Mouse (Mus musculus) megakaryocyte-erythroid progenitor cell, adult 5-6 weeks (primary cell): ENCODE results near the gene Emilin2. TPM values are rescaled to one million over a fixed set of nuclear protein-coding genes. Genes with fewer than 3 reads are reported as not detected.
"Not testable (repeated sequence)": the region's sequence is repeated elsewhere in the genome, so short reads cannot be mapped to it uniquely, and the experiment has no call there.

Source experiments
- ATAC-seq: replicated peaks from 2 replicates; pipeline ENCODE4 v1.8.0; 2016; ENCODE audit warnings: mild to moderate bottlenecking, inconsistent platforms; ENCODE audit not compliant: severe bottlenecking, poor library complexity, low FRiP score, low TSS enrichment
- total RNA-seq, 2 experiments: library from RNA; stranded (forward) in 1 of 2; stranded (reverse) in 1 of 2; fragments of 200-1000, 215-1000 nt in 1 of 2; fragments of >200 nt in 1 of 2; fragmentation: Nextera tagmentation in 1 of 2; gene quantifications; 2 replicates each; pipeline ENCODE4 v1.2.3; 2014 to 2017

Emilin2 gene
- total RNA-seq (2014; fragmentation: Nextera tagmentation) (52.0 and 57.5 TPM in 2 replicates), total RNA-seq (2017) (55.2 and 63.8 TPM in 2 replicates)

GRCm38 (mm10) chr17:71311340-71312171 is at the start of gene Emilin2:
Emilin2 (minus strand) TSS chr17:71311978.
- peak; percentile 55 for ATAC-seq

DNA sequence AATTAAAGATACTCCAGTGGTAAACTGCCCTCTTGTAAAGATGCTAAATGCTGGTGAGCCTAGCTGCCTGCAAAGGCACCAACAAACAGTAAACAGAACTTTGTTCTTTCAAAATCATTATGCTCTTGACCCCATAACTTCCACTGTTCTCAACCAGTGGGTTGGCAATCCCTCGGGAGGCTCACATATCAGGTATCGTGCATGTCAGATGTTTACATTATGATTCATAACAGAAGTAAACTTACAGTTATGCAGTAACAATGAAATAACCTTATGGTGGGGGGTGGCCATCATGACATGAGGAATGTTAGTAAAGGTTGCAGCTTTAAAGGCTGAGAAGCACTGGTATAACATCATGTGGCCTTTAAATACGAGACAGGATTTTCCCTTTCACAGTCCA is 43.7 kb upstream of the Emilin2 start:
- no peak for ATAC-seq

GRCm38 (mm10) chr17:71354205-71354604 is 42.4 kb upstream of the Emilin2 start:
- no peak for ATAC-seq

GRCm38 (mm10) chr17:71348188-71348587 is 36.4 kb upstream of the Emilin2 start:
- ATAC-seq = no peak

DNA sequence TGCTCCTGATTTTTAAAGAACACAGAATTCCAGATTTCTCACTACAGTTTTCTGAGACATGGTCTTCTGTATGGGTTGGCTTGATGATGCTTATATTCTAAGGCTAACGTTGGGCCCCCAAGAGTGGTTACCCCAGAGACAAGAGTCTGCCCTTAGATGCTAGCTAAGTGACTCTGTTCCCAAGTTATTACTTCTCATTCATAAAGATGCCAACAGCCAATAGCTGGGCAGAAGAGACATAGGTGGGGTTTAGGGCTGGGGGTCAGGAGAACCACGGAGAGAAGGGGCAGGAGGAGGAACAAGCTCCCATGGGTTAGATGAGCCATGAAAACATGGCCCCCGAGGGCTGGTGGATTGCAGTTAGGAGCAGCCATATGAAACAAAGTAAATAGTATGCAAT is 30.2 kb upstream of the Emilin2 start:
- ATAC-seq = no peak

GRCm38 (mm10) chr17:71338627-71339026 is 26.8 kb upstream of the Emilin2 start:
- no peak for ATAC-seq

- 0 out of 2 replicates have a peak, but pooled peaks have one; percentile 23 for ATAC-seq
These were observed 25.8 kb upstream of the Emilin2 start for GRCm38 (mm10) chr17:71337546-71337945.

DNA sequence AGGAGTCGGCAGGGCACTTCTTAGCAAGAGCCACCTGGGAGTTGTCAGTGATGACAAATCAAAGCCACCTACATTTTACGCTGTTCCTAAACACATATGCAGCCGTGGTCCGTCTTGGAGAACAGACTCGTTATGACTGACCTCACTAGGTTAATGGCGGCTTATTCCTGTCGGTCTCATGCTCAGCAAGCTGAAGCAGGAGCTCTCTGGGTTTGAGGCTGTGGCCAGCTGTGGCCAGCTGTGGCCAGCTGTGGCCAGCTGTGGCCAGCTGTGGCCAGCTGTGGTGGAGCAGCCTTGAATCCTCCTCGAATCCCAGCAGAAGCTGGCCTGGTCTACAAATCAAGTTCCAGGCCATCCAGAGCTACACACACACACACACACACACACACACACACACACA is 24.6 kb upstream of the Emilin2 start:
- ATAC-seq = no peak

DNA sequence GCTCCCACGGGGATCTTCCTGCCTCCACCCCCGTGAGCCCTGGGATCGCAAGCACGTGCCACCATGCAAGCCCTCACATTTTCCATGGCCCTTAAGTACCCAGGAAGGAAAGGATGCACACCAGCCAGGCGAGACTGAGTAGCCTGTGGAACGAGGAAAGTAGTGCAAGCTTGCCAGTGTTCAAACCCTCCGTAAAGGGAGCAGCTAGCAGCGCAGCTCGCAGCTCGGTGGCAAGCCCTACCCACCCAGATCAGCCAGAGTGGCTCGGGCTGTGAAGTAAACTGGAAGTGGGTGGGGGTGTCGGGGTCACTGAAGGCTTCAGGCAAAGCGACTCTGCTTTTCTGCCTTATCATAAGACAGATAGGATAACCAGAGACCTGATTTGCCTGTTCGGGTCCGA is 20.5 kb upstream of the Emilin2 start:
- no peak for ATAC-seq

GRCm38 (mm10) chr17:71320731-71321130 is 9.0 kb upstream of the Emilin2 start:
- ATAC-seq = not testable (repeated sequence)

GRCm38 (mm10) chr17:71319361-71319760 is 7.6 kb upstream of the Emilin2 start:
- ATAC-seq = no peak

GRCm38 (mm10) chr17:71317571-71317970 is 5.8 kb upstream of the Emilin2 start:
- ATAC-seq = no peak

DNA sequence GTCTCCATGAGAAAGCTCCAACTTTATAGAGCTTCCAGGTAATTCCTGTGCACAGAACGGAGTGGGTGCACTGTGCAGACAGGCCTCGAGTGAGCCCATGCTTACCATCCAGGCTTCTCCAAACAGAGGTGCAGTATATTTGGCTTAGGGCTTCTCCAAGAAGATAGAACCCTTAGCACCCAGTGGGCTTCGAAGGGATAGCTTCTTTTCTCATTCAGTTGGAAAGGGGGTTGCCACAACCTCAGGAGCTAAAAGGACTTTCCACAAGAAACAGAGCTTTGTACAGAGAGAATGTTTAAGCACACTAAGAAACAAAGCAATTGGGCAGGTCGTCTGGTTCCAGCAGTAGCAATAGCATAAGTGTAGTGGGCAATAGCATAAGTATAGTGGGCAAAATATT is 2.5 kb upstream of the Emilin2 start:
- ATAC-seq = no peak

GRCm38 (mm10) chr17:71310486-71311339 is 1.1 kb downstream of the Emilin2 start:
- ATAC-seq = peak; percentile 68

DNA sequence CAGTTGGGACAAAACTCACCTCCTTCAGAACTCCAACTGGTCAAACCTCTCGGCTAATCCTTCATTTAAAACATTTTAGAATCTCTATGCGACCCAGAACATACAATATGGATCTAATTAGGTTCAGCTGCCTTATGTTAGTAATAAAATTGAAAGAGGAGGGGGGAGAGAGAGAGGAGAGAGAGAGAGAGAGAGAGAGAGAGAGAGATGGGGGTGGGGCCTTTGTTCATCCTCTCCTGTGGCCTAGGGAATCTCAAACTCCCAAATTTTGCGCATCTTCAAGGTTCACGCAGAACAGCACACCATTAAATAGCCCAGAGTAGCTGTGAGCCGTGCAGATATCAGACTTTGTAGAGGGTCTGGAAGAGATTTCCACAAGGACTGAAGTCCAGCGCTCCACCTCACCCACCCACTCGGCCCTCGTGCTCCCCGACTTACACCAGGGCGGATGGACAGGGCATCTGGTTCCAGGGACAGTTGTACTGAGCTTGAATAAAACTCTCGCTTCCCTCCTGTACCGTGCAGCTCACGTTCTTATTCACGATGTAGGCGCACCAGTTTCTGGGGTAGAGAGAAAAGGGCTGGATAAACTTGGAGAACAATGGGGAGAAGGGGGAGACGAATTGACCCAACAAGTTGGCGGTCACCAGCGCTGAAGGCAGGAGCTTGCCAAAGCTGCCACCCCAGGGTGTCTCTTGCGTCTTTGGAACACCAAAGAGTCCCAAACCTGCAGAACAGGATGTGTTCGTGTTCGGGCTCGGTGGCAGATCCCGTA is 1.9 kb downstream of the Emilin2 start:
- peak; percentile 16; the same call in 1 of the 2 replicates for ATAC-seq

DNA sequence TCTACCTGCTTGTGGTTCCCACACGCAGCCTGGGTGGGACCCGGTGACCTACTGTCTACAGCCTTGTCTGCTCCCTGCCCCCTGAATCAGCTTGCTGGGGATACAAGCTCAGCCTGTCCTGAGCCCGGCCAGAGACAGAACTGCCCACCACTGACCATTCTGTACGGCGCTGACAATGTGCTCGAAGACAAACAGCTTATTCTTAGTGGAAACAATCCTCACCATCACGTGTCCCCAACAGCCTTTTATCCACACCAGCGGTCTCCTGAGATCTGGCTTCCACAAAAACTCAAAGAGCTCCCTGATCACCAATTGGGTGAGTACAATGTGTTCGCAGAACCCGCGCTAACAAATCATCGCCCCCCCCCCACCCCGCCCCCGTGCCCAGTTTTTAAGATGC is 2.6 kb downstream of the Emilin2 start:
- ATAC-seq = no peak

DNA sequence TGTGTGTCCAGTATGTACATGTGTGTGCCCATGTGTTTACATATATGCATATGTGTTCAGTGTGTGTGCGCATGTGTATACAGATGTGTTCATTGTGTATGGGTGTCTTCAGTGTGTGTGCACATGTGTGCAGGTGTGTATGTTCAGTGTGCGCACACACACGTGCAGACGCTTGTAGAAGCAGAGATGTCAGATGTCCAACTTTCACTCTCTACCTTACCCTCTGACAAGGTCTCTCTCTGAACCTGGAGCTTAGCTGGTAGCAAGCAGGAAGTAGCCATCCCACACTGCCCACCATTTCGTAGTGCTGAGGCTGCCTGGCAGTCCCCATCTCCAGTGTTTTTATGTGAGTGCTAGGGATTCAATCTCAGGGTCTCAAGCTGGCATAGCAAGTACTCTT is 3.5 kb downstream of the Emilin2 start:
- no peak for ATAC-seq

- ATAC-seq = no peak
These were observed 4.5 kb downstream of the Emilin2 start for GRCm38 (mm10) chr17:71307251-71307790.

- ATAC-seq = no peak
These were observed 5.1 kb downstream of the Emilin2 start for GRCm38 (mm10) chr17:71306716-71307115.
